Mouse (Mus musculus) megakaryocyte progenitor cell, adult 5-6 weeks (primary cell): ENCODE measurements around the gene Fam71f1. TPM values are rescaled to one million over a fixed set of nuclear protein-coding genes. Genes with fewer than 3 reads are reported as not detected.

Source experiments
- ATAC-seq: replicated peaks from 2 replicates; pipeline ENCODE4 v1.8.0; 2016; ENCODE audit warnings: mild to moderate bottlenecking, moderate TSS enrichment, inconsistent platforms; ENCODE audit not compliant: poor library complexity
- total RNA-seq, 2 experiments: library from RNA; stranded (forward) in 1 of 2; stranded (reverse) in 1 of 2; fragments of 157-497, 149-512 nt in 1 of 2; fragments of 200-1000 nt in 1 of 2; gene quantifications; 2 replicates each; pipeline versions ENCODE4 v1.2.3 to v1.2.4; 2015 to 2017

Fam71f1 gene
- total RNA-seq (2015) (not detected in 2 replicates), total RNA-seq (2017) (not detected in 2 replicates)

- no peak for ATAC-seq
Measured at GRCm38 (mm10) chr6:29318879-29319278, at the start of gene Fam71f1. TSS of gene Fam71f1 (plus strand) at chr6:29319140.

- ATAC-seq = no peak
Measured at GRCm38 (mm10) chr6:29270961-29271360, 48.0 kb upstream of the Fam71f1 start.

GRCm38 (mm10) chr6:29272312-29273072 lies 46.4 kb upstream of the Fam71f1 start, which contains the start of gene Hilpda:
TSS of gene Hilpda (plus strand) at chr6:29272488.
- peak; percentile 97 for ATAC-seq

GRCm38 (mm10) chr6:29276746-29277145 lies 42.2 kb upstream of the Fam71f1 start:
- no peak for ATAC-seq

- peak; percentile 97 for ATAC-seq
Measured at GRCm38 (mm10) chr6:29278513-29279267, 40.2 kb upstream of the Fam71f1 start.

- ATAC-seq = no peak
Measured at GRCm38 (mm10) chr6:29279293-29279692, 39.6 kb upstream of the Fam71f1 start, which contains the start of gene Fam71f2. TSS of gene Fam71f2 (plus strand) at chr6:29279593.

- ATAC-seq = no peak
Measured at GRCm38 (mm10) chr6:29280671-29281070, 38.3 kb upstream of the Fam71f1 start.

- ATAC-seq = no peak
Measured at GRCm38 (mm10) chr6:29286870-29287269, 32.1 kb upstream of the Fam71f1 start.

GRCm38 (mm10) chr6:29287481-29287880 lies 31.5 kb upstream of the Fam71f1 start:
- no peak for ATAC-seq

- ATAC-seq = no peak
Measured at GRCm38 (mm10) chr6:29287944-29288343, 31.0 kb upstream of the Fam71f1 start.

GRCm38 (mm10) chr6:29288651-29289050 lies 30.3 kb upstream of the Fam71f1 start:
- ATAC-seq = no peak

- no peak for ATAC-seq
Measured at GRCm38 (mm10) chr6:29299112-29299511, 19.8 kb upstream of the Fam71f1 start.

GRCm38 (mm10) chr6:29303251-29303650 lies 15.7 kb upstream of the Fam71f1 start:
- no peak for ATAC-seq

GRCm38 (mm10) chr6:29303726-29304125 lies 15.2 kb upstream of the Fam71f1 start:
- ATAC-seq = no peak

GRCm38 (mm10) chr6:29305462-29305861 lies 13.5 kb upstream of the Fam71f1 start:
- no peak for ATAC-seq

GRCm38 (mm10) chr6:29308846-29309605 lies 9.9 kb upstream of the Fam71f1 start:
- ATAC-seq = no peak

GRCm38 (mm10) chr6:29313690-29314202 lies 5.2 kb upstream of the Fam71f1 start:
- ATAC-seq = no peak

GRCm38 (mm10) chr6:29317286-29317685 lies 1.7 kb upstream of the Fam71f1 start:
- no peak for ATAC-seq

GRCm38 (mm10) chr6:29317941-29318340 lies 999 bp upstream of the Fam71f1 start:
- no peak for ATAC-seq

GRCm38 (mm10) chr6:29321586-29321985 lies 2.6 kb downstream of the Fam71f1 start:
- no peak for ATAC-seq

- ATAC-seq = no peak
Measured at GRCm38 (mm10) chr6:29322147-29322546, 3.2 kb downstream of the Fam71f1 start.
